Mouse (Mus musculus): Measurements from ENCODE around the gene Gm14308. TPM values are rescaled to one million over a fixed set of nuclear protein-coding genes. Genes with fewer than 3 reads are reported as not detected.
"Not testable (repeated sequence)": the region's sequence is repeated elsewhere in the genome, so short reads cannot be mapped to it uniquely, and the experiment has no call there.

Gene Gm14308
- 18.0 TPM in 2 replicates for polyA plus RNA-seq (2016; fragmentation: Nextera tagmentation; extraction: Ambion mirVana)

DNA sequence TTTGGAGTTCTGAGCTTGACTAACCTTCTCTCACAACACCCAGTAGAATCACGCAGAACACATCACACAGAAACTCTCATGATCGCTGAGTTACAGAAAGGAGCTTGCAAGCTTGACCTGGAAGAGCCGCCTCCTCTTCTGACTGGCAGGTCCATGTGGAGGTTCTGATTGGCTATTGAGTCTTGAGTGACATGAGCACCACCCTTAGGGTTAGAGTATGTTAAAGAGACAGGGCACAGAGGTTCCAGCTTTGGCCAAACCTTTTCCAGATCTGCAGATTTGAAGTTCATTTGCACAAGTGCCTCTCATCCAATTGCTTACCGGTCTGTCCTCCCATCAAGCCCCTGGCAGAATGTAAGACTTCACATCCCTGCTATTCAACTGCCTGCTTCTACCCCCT lies at the start of gene Gm14308:
Gene Gm14308 (minus strand): TSS at position 101 of the 400 bp plus-strand sequence.
- not testable (repeated sequence) for H3K36me3 ChIP-seq (replicated peaks); H3K27ac ChIP-seq (replicated peaks); H3K9me3 ChIP-seq; H3K4me3 ChIP-seq; DNase-seq (ENCODE audit: low spot score); H3K27me3 ChIP-seq (replicated peaks; ENCODE audit: low read depth, poor library complexity, severe bottlenecking); H3K4me1 ChIP-seq
- WGBS, result no CpG with 5 or more reads among the region's 4 CpGs

- WGBS, result no CpG with 5 or more reads among the region's 6 CpGs
- H3K4me3 ChIP-seq, result not testable (repeated sequence)
Observed at GRCm38 (mm10) chr2:176670222-176670621, 34.1 kb upstream of the Gm14308 start, which contains the start of gene Zfp973. Gene Zfp973 (plus strand): TSS chr2:176670522.

More at GRCm38 (mm10) chr2:176670222-176670621, 34.1 kb upstream of the Gm14308 start, which contains the start of gene Zfp973:
- not testable (repeated sequence) for DNase-seq (ENCODE audit: low spot score); H3K27me3 ChIP-seq (replicated peaks; ENCODE audit: low read depth, poor library complexity, severe bottlenecking); H3K9me3 ChIP-seq; H3K36me3 ChIP-seq (replicated peaks); H3K27ac ChIP-seq (replicated peaks); H3K4me1 ChIP-seq

Other genes with a start within 250 kb of the Gm14308 start
- gene Gm14435, start 212.8 kb downstream of the Gm14308 start, polyA plus RNA-seq (2016; fragmentation: Nextera tagmentation; extraction: Ambion mirVana), result 11.2 and 11.5 TPM in 2 replicates
- 1.1 and 11.4 TPM in 2 replicates for gene Gm14434, start 149.6 kb downstream of the Gm14308 start, polyA plus RNA-seq (2016; fragmentation: Nextera tagmentation; extraction: Ambion mirVana)
- not detected in 2 replicates for gene Zfp967, start 115.3 kb downstream of the Gm14308 start, polyA plus RNA-seq (2016; fragmentation: Nextera tagmentation; extraction: Ambion mirVana)
- gene Zfp973, start 34.2 kb upstream of the Gm14308 start, polyA plus RNA-seq (2016; fragmentation: Nextera tagmentation; extraction: Ambion mirVana), result 9.7 and 16.5 TPM in 2 replicates
- 32.2 and 33.6 TPM in 2 replicates for gene Gm14305, start 72.0 kb upstream of the Gm14308 start, polyA plus RNA-seq (2016; fragmentation: Nextera tagmentation; extraction: Ambion mirVana)
- 14.0 and 18.7 TPM in 2 replicates for gene Gm14295, start 162.3 kb upstream of the Gm14308 start, polyA plus RNA-seq (2016; fragmentation: Nextera tagmentation; extraction: Ambion mirVana)
- gene Gm14408, start 194.8 kb upstream of the Gm14308 start, polyA plus RNA-seq (2016; fragmentation: Nextera tagmentation; extraction: Ambion mirVana), result not detected in 2 replicates

Measured in embryonic facial prominence, embryonic 10.5 days (tissue).